Mouse (Mus musculus) spleen, postnatal 36 days (tissue): ENCODE data around the gene Scarb2.
A peak's percentile ranks its signal among the peaks of the same experiment; 100 is the strongest.

ENCODE experiments used
- DNase-seq, 2 experiments: peaks; one replicate each; pipeline ENCODE4 v3.0.0; 2022; ENCODE audit warnings: low spot score in 2 of 2, mixed read lengths in 1 of 2

The Scarb2 gene

DNA sequence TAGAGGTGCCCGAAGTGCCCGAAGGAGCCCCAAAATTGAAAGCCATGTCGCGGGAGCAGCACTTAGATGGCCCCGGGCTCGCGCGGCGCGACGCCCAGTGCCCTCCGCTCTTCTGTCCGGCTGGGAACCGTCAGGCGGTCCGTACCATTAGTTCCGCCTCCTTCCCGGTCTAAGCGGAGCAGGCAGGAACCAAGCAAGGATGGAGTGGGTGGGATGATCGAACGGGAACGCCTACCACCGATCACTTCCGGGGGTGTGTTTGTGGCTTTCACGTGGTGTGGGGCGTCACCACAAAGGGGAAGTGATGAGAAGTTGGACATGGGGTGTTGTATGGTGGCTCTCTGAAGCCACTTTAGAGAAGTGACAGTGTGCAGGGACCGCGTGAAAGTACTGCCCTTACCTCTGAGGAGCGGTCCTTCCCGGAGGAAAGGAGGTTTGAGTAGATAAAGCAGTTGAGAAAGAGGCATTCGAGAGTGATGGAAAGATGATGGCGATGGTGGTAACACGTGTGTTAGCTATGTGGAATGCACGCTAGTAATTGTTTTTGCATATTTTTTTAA lies 71.5 kb downstream of the Scarb2 start, which contains the start of gene Nup54:
Gene Nup54, minus strand, starts transcription at position 195 of the 560 bp plus-strand sequence.
- DNase-seq = peak; percentile 97

DNA sequence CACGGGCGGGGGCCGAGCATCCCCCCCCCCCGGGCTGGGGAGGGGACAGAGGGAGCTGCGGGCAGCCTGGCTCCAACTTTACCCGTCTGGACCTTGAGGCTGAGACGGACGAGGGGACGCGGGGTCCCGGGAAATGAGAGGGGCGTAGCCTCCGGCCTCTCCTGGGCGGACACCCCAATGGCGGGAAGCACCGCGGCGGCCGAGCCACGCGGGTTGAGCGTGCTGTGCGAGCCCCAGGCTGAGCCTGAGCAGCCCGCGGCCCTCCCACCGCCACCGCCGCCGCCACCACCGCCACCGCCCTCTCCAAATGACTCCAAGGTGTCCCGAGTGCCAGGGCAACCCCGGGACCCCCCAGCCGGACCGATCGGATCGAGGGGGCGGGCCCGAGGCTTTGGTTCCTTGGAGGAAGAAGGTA lies 72.1 kb downstream of the Scarb2 start:
- no peak for DNase-seq

DNA sequence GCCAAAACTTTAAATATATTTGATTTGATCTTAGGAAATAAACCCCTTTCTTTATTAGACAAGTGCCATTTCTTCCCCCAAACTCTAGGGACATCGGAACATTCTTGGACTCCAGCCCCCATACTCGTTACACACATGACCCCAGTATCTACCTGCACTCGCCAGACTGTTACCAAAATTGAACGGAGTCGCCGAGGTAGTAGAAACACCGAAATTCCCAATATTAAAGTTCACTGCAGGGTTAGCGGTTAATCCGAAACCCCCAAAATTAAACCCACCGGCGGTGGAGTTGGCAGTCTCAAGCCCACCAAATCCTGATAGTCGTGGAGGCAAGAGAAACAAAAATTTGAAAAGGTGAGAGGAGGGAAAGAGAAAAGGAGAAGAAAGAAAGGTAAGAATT lies 72.6 kb downstream of the Scarb2 start:
- DNase-seq = no peak

DNA sequence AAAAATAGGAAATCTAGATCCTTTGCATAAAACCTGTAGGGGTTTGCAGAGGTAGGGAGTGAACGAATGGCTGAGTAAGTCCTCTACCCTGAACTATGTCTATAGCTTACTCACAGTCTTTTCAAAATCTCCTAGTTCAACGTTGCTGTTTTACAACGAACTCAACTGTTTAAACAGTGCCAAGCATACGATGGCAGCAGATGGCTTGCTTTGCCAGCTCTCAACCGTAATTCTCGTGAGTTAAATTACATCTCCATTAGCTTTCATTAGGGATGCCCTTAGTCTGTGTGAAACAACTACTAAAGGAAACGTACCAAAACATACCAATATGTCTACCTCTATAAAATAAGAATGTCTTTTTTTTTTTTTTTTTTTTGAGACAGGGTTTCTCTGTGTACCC lies 75.0 kb downstream of the Scarb2 start:
- no peak for DNase-seq

DNA sequence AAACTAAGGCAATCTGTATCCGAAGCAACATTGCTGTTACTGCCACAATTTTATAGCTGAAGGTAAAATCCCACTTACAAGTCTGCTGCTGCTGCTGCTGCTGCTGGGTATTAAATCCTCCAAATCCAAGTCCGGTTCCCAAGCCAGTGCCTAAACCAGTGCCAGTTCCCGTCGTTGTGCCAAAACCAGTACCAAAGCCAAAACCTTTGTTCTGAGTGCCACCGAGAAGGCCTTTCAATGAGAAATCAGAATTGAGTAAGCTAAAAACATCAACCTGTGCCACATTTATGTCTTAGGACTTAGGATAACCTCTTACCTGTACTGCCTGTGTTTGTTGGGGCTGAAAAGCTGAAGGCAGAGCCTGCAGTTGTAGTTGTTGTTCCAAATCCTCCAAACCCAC lies 75.9 kb downstream of the Scarb2 start:
- no peak for DNase-seq

DNA sequence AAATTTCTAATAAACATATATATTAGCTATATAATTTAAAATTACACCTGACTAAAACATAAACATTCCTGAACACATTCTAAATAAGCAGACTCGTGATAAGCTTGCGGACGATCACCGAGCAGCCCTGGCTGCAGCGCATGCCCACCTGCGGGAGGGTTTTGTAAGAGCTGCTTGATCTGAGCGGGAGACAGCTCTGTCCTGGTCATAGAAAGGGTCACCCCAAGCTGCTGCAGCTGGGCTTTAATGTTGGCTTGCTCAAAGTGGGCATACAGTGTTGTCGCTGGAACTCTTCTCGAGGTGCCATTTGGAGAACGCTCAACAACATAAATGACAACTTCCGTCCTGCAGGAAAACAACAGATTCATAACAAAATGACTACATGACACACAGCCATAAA lies 82.5 kb downstream of the Scarb2 start:
- no peak for DNase-seq

DNA sequence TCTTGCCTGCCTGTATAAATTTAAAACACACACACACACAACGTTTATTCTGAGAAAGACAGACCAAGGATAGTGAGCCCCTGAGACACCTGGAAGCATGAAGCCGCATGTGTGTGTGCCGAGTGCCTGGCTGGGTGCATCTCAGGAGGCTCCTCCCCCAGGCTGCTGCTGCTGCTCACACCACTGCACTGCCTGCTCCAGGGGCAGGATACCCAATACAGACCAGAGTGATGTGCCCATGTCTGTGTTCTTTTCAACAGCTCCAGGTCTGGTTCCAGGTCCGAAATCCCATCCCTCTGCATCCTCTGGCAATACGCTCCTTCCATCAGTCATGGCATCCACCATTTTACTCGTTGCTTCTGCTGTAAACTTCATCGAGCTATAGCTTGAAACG lies 92.7 kb downstream of the Scarb2 start:
- no peak for DNase-seq

DNA sequence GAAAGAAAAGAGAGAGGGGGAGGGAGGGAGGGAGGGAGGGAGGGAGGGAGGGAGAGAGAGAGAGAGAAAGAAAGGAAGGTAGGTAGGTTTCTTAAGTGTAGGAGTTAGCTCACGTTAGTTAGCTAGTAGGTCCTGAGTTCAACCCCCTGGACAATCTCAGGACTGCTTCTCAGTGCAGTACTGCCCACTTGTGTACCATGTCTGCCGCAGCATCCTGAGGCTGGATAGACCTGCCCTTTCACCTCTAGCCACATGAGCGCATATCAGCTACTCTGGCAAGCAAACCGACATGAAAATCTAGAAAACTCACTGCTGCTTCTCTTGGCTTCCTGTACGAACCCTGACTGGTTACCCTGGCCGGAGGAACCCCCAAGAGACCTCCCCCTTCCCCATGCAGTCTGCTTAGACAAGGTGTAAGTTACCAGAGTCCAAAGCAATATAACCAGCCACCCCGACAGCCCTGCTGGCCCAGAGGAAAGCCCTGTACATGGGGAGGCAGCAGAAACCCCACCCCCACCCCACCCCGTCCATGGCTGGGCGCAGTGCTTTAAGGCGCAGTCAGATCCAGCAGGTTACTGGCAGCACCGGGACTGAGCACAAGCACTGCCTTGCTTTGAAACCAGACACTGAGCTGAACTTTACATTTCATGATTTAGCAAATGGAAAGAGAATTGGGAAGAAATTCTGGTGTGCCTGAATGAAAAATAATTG lies 93.2 kb downstream of the Scarb2 start:
- DNase-seq = no peak

DNA sequence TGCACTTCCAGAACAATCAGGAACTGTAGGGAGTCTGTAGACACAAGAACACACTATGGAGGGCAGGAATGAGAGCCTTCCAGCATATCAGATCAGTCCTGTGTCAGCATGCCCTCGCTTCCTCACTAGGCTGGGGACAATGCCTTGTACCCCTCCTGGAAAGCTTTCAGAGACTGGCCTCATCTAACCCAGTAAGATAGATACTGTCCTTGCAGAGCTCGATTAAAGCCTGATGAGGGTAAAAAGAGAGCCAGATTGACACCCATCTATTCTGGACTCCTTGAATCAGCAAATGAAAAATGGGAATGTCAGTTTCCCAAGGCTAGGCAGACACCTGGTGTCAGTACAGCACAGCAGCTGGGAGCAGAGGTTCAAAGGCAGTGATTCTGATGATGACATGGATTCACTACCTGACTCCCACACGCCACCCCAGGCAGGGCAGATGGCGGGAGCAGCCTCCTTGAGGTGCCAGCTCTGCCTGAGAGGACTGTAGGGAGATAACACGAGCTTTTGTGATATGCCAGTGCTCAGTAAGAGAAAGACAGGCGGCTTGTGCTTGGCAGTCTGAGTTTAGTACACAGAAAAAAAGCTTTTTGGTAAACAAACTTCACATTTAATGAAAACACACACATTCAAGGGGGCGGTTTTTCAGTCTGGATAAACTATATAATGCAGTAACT lies 95.0 kb downstream of the Scarb2 start:
- no peak for DNase-seq

DNA sequence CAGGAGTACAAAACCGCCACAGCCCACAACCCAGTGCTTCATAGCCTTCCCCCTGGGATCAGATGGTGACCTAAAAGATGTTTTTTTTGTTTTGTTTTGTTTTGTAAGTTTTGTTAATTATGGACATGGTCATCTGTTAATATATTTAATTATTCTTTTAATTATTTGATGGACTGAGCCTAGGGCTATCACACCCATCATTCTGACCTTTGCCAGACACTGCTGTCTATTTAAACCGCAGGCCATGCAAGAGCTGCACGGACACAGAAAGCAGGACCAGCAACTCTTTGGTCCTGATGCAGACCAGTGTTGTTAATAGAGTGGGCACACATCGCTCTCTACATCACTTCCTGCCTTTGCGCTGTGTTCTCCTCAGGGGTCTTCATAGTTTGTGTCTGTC lies 96.1 kb downstream of the Scarb2 start:
- DNase-seq = no peak

DNA sequence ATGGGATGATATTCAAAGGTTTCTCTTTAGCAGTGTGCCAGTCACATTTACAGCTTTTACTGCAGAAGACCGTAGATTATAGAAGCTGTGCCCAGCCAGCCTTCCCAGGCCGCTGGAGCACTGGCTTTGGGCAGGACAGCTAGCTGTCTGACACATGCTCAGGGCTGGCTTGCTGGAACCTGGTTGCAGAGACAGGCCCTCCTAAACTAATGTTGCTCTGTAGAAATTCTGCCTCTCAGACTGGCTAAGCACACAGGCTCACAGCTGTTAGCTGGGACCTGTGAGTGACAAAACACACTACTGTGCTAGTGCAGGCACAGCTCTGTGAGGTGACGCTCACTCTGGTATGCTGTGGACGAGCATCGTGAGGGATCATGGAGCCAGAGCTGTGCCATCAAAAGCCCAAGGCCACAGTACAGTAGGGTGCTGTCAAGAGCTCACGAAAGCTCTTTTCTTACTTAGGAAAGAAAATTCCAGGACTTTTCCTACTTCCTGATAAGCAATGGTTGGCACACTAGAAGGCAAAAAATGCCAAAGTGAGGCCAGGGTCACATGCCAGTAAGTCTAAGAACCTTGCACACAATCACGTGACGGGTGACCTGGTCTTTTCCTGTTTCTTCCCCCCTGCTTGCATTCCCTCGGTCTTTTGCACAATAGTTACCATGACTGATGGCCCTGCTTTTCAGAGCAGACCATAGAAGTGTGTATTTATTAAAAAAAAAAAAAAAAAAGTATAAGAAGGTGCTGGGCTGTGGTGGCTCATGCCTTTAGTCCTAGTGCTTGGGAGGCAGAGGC lies 97.1 kb downstream of the Scarb2 start:
- no peak for DNase-seq

DNA sequence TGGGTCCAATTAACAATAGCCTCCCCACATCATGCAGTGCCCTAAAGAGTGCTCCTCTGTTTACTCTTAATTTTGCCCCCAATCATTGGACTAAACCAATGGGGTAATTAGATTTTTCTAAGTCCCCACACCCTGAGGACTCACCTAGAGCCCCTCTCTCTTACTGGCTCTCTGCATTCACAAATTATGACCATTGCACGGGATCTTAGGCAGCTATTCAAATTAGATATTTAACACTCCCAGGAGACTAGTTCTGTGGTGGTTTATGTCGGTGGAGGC lies 102.3 kb downstream of the Scarb2 start:
- DNase-seq = no peak

DNA sequence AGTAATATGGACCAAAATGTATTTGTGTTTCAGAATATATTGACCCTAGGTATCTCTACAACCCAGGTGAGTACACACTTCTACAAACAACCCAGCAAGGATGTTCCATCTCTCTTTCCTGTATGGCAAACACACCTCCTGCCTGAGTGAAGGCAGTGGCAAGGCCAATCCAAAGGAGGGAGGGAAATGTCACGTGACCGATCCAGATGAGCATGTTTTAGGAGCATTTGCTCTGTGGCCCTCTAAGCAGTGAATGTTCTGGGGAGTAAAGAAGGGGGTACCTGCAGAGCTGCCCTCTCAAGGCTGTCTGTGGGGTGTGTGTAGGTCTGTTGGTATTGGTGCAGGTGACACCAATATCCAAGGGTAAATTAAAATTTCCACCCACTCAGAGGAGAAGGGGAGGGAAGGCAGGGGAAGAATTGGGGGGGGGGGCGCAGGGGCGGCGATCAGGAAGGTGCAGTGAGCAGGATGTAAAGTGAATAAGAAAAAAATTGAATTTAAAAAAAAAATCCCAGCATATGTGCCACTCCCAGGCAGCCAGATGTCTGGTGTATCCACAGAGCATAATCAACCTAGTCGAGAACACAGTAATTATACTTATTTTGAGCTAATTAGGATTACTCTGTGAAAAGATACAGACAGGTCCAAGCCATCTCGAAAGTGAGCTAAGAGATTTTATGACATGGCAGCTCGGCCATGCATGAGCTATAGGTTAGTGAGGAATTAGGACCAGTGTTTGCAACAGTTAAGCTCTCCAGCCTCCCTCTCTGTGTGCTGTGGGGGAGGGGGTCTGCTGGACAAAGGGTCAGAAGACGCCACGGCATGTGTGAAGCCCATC lies 102.9 kb downstream of the Scarb2 start:
- DNase-seq = no peak

DNA sequence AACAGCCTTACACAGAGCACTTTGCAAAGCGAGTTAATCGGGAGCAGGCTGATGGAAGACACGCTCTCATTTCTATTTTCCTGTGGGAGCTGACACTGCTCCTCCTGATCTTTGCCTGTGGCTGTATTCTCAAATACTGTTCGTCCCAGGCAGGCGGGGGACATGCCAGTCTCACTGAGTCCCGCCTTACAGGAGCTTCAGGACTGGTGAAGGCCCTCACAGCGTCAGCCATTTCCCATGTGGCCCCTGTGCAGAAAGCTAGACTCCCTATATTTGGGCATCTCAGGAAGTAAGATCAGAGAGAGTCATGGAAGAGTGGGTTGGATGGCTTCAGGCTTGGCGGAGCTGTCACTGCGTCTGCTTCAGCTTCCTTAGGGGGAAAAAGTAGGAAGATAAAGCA lies 103.8 kb downstream of the Scarb2 start:
- DNase-seq = no peak

DNA sequence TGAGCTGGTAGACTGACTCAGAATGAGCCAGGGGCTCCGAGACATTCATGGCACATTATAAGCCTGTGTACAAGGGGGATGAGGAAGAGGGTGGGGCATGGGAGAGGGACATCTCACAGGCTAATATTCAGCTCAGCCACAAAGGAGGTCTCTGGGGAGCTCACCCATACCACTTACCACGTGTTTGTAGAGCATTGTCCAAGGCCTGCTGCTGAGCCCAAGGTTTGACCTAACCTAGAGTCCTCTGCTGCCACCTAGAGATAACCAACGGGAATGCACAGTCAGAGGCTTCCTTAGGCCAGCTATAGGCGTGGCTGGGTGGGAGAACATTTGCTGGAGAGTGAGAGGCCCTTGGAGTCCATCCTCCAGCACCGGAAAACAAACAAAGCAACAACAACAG lies 108.5 kb downstream of the Scarb2 start:
- peak; percentile 64 to 66 for DNase-seq

DNA sequence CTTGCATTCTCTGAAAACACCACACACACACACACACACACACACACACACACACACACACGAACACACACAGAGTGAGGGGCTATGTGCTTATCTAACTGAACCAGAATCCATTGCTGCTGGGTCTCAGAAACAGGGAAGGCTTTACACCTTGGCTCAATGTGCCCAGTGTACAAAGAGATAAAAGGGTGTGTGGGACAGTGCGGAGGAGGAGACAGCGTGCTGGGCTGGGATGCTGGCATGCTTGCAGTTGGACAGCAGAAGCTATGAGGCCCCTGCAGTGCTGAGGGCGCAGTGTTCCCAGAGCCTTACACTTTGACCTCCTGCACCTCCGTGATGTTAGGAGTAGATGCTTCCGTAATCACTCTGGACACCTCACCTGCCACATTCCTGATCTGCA lies 110.2 kb downstream of the Scarb2 start:
- DNase-seq = no peak

DNA sequence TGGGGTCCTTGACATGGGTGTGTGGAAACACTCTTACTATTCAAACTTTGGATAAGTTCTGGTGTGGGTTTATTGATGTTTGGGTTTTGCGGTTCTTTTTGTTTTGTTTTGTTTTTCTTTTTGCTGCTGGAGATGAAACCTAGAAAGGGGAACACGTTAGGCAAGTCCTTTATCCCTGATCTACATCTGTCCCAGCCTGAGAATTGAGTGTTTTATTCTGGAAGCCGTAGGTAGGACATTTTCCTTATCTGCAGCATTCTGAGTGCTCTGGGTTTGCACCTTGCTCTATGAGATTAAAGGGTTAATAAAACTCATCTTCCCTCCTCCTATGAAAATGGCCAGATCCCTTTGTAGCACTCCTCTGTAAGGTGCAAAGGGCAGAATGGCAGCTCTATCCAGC lies 110.9 kb downstream of the Scarb2 start:
- DNase-seq = no peak

DNA sequence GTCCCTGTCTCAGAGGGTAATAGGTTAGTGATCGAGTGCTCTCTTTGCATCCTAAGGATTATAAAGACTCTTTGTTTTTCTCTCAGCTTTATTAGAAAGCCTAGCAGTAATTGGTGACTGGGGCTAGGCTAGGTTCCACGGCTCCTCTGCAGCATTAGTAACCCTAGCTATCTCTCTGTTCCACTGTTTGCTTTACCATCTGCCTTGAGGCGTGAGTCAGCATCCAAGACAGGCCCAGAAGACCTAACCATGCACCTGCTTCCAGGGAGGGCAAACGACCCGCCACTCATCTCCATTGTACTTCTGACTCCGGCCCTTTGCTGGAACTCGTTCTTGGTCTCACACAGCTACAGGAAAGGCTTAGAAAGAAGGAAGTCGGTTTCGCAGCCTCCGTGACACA lies 112.8 kb downstream of the Scarb2 start:
- DNase-seq = no peak

DNA sequence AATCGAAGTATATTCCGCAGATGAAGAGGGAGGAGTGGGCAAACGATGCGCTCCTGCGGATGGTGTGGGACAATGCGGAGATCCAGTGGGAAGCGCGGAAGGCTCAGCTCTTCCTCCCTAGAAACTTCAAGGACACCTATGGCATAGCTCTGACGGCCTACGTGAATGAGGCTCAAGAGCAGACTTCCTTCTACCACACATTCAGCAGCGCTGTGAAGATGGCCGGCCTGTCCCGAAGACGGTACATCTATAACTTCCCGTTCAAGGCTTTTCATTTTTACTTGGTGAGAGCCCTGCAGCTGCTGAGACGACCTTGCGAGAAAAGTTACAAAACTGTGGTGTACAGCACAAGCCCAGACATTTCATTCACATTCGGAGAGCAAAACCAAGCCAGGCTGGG lies 114.1 kb downstream of the Scarb2 start:
- no peak for DNase-seq
